Mouse (Mus musculus) embryonic facial prominence, embryonic 12.5 days (tissue): ENCODE measurements around the gene Prss8. TPM values are rescaled to one million over a fixed set of nuclear protein-coding genes. Genes with fewer than 3 reads are reported as not detected.

Experiments used
- ATAC-seq: fragments of 200-750 bp; cut with Nextera tagmentation; 2 replicates; pipeline ENCODE4 v1.8.0; 2017; ENCODE audit not compliant: insufficient number of reproducible peaks, insufficient read depth, low FRiP score, low TSS enrichment
- H3K27ac ChIP-seq: fragments of 300-500 bp; sonication (generic); 2 replicates; pipeline ENCODE4 v1.5.1; 2016; ENCODE audit warnings: mild to moderate bottlenecking
- H3K27me3 ChIP-seq: fragments of 300-500 bp; sonication (generic); 2 replicates; pipeline ENCODE4 v1.6.1; 2016; ENCODE audit warnings: mild to moderate bottlenecking, moderate library complexity
- H3K36me3 ChIP-seq: fragments of 300-500 bp; sonication (generic); 2 replicates; pipeline ENCODE4 v1.6.1; 2016; ENCODE audit warnings: mild to moderate bottlenecking
- H3K4me1 ChIP-seq: fragments of 300-500 bp; sonication (generic); 2 replicates; pipeline ENCODE4 v1.6.1; 2016
- H3K4me2 ChIP-seq: fragments of 300-500 bp; sonication (generic); replicated peaks from 2 replicates; pipeline ENCODE4 v1.6.1; 2016; ENCODE audit warnings: mild to moderate bottlenecking, moderate library complexity
- H3K4me3 ChIP-seq: fragments of 300-500 bp; sonication (generic); 2 replicates; pipeline ENCODE4 v1.5.1; 2016; ENCODE audit warnings: mild to moderate bottlenecking
- H3K9ac ChIP-seq: fragments of 300-500 bp; sonication (generic); 2 replicates; pipeline ENCODE4 v1.6.1; 2016; ENCODE audit warnings: mild to moderate bottlenecking, moderate library complexity
- H3K9me3 ChIP-seq: fragments of 300-500 bp; sonication (generic); 2 replicates; pipeline ENCODE4 v1.6.1; 2016; ENCODE audit warnings: mild to moderate bottlenecking, moderate library complexity
- WGBS: fragments of 180-500 bp; shearing (Covaris S2); methylation state at CpG from one replicate; pipeline ENCODE4 v1.1.7; 2016; 5-methylcytosine and 5-hydroxymethylcytosine counted together
- polyA plus RNA-seq: library from polyadenylated mRNA; unstranded; fragments of >200 nt; fragmentation: Nextera tagmentation; extraction: Ambion mirVana; gene quantifications from 2 replicates; pipeline ENCODE4 v1.2.1, GENCODE M21; 2016

Gene Prss8
- 8.3 and 8.4 TPM in 2 replicates for polyA plus RNA-seq

DNA sequence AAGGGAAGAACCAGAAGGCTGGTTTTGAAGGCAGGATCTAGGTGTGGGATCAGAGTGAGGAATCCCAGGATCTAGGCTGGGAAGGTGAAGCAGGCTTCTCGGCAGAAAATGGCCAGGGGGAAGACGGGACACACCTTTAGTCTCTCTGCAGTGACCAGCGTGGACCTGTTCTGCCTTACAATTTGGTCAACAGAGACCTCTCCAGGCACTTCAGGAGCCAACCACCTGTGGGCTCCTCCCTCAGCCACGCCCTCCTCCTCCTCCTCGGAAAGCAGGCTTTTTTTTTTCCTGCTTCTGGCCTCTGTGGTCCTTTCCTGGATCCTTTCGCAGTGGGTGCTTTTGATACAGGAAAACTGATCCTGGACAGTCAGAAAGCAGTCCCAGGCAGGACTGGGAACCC, at the start of gene Prss8:
Prss8 (minus strand) TSS at position 182 of the 400 bp plus-strand sequence.
- peaks cover 36% of the 10 kb centered on the region for H3K4me1 ChIP-seq

DNA sequence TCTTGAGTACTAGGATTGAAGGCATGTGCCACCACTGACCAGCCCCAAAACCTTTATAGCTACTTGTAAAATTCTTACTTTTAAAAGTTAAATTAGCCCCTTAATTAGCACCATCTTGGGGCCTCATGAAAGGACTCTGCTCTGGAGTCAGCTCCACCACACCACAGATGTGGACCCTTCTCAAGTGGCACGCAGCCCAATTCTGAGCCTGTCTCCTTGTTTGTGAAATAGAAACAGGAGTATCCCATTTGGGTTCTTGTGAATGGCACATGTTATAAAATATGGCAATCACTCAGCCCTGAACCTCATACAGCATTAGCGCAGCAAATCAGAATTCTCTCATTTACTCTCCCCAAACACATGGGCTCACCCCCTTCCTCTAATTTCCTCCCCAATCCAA, 49.0 kb upstream of the Prss8 start:
- Histone ChIP-seq H3K4me2 (no peak overlapping the region), H3K36me3 (peaks cover 92% of the 10 kb centered on the region), H3K27me3 (no peaks in the 10 kb centered on the region), H3K4me3 (no peak overlapping the region), H3K4me1 (no peaks in the 10 kb centered on the region), H3K9ac (no peak overlapping the region), H3K27ac (no peak overlapping the region), H3K9me3 (no peaks in the 10 kb centered on the region)
- ATAC-seq: no peak
- WGBS: 96% methylated on average over 2 of the region's 2 CpGs

More for the DNA sequence above, at the start of gene Prss8:
- Histone ChIP-seq H3K36me3 (peaks cover 22% of the 10 kb centered on the region; the same call in 1 of the 2 replicates), H3K27ac (no peak within 1 kb of the TSS), H3K9me3 (no peaks in the 10 kb centered on the region), H3K9ac (peak within 1 kb of the TSS; percentile 31), H3K27me3 (peaks cover 31% of the 10 kb centered on the region), H3K4me2 (peak within 1 kb of the TSS; percentile 46), H3K4me3 (peak within 1 kb of the TSS; percentile 34)
- 9% methylated on average over 6 of the region's 6 CpGs for WGBS
- ATAC-seq: no peak

DNA sequence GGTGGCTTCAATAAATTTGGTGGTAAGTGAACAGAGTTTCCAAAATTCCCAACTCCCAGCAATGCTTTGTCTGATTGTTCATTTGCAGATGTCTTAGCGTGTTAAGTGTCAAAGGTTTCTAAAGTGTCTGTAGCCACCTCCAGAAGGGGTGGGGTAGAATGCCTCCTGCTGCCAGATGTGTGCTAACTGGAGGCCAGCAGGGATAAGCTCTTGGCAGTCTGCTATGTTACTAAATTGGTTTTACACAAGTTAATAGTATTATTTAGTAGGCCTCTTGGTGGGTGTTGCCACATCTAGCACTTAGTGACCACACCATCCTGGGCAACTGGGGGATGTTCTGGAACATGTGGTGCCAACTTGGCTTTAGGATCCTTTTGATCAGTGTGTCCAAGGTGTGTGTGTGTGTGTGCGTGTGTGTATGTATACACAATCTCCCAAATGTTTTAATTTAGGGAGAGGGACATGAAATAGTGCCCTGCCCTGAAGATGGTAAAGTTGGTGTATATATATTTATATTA, 44.6 kb upstream of the Prss8 start:
- WGBS: 79% methylated on average over 2 of the region's 2 CpGs
- Histone ChIP-seq H3K4me3 (no peak overlapping the region), H3K9ac (no peak overlapping the region), H3K4me2 (no peak overlapping the region), H3K27me3 (no peaks in the 10 kb centered on the region), H3K4me1 (0 out of 2 replicates have a peak, but pooled peaks cover 2% of the 10 kb centered on the region), H3K9me3 (no peaks in the 10 kb centered on the region), H3K27ac (no peak overlapping the region), H3K36me3 (peaks cover 89% of the 10 kb centered on the region)
- no peak for ATAC-seq

DNA sequence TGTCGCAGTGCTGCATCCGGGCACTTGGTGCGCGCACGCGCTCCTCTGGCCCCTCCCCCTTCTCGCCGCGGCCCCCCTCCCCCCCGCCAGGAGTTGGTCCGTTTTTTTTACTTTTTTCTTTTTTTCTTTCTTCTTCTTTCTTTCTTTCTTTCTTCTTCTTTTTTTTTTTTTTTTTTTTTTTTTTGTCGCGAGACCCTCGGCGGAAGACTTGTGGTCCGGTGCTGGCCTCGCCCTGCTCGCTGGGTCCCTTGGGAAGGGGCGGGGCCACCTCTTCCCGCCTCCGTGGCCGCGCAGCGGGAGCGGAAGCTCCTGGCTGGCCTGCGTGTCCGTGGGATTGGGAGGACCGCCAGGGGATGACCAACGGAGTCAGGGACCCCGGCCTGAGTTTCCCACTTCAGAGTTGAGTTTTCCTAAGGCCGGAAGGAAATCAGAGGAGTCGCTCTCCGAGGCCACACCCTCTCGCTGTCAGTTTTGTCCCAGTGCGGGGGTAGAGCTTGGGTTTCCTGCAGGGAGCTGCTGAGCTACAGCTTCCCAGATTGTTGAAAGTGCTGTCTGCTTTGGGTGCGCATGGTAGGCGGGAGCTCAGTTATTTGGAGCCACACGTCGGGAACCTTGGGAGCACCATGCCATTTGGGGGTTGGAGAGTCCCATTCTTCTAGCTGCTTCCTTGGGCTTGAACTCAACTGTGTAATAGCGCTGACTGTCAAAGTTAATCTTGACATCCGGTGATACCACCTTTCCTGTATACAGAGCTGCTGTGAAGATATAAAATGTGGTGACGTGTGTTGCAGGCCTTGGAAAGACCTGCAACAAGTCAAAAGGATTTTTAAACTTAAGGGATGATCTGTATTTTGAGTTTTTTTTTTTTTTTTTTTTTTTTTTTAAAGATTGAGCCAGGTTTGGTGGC, 38.3 kb upstream of the Prss8 start:
- H3K4me2 ChIP-seq: peak overlapping the region; percentile 86
- whole genome bisulfite sequencing: under 1% methylated on average over 42 of the region's 42 CpGs
- no peak; the same call in 1 of the 2 replicates for ATAC-seq
- H3K36me3 ChIP-seq: peaks cover 33% of the 10 kb centered on the region
- no peaks in the 10 kb centered on the region for H3K9me3 ChIP-seq
- H3K27ac ChIP-seq: peak overlapping the region; percentile 94
- peak overlapping the region; percentile 87 for H3K9ac ChIP-seq
- H3K4me1 ChIP-seq: peaks cover 12% of the 10 kb centered on the region
- peak overlapping the region; percentile 68 for H3K4me3 ChIP-seq
- H3K27me3 ChIP-seq: no peaks in the 10 kb centered on the region

DNA sequence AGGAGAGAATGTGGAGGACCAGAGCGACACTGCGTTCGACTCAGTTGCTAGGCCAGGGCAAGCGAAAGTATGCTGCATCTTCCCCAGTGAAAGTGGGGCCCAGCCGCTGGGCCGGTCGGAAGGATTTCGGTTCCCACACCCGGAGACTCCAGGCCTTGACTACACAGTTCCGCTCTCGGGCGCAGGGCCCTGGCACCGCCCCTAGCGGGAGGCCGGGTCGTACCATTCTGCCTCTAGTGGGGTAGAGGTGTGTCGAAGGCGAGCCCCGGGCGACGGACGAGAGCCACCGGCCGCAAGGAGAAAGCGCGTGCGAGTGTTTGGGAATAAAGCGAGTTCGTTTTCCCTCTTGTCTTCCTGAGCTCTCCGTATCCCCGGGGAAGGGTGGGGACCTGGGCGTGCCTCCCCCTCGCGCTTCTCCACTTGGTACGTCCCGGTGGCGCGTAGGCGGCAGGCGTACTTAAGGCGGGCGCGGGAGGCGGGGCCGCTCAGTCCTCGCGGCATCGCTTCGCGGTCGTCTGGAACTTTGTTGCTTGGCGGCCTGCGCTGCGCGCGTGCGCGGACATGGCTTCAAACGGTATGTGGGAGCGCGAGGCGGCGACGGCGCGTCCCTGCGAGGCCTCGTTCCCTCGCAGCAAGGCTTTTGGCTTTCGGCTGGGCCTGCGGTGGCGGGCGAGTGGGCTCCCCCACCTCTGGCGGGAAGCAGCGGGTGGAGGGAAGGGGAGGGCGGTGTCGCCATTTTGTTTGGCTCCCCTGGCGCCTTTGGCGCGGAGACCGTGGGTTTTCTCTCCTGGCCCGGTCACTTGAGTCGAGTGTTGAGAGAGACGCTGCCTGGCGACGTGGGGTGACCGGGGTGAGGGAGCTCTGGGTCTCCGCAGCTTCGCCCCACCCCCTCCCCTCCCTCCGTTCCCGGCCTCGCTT, 37.4 kb upstream of the Prss8 start, which contains the start of gene Fus:
Fus (plus strand) TSS at position 454 of the 918 bp plus-strand sequence.
- H3K9ac ChIP-seq: peak within 1 kb of the TSS; percentile 87
- peak within 1 kb of the TSS; percentile 68 for H3K4me3 ChIP-seq
- H3K4me1 ChIP-seq: peaks cover 12% of the 10 kb centered on the region
- peak; percentile 92 for ATAC-seq
- peak within 1 kb of the TSS; percentile 86 for H3K4me2 ChIP-seq
- H3K9me3 ChIP-seq: no peaks in the 10 kb centered on the region
- WGBS: under 1% methylated on average over 89 of the region's 92 CpGs
- H3K27ac ChIP-seq: peak within 1 kb of the TSS; percentile 94
- peaks cover 24% of the 10 kb centered on the region for H3K36me3 ChIP-seq
- H3K27me3 ChIP-seq: no peaks in the 10 kb centered on the region

DNA sequence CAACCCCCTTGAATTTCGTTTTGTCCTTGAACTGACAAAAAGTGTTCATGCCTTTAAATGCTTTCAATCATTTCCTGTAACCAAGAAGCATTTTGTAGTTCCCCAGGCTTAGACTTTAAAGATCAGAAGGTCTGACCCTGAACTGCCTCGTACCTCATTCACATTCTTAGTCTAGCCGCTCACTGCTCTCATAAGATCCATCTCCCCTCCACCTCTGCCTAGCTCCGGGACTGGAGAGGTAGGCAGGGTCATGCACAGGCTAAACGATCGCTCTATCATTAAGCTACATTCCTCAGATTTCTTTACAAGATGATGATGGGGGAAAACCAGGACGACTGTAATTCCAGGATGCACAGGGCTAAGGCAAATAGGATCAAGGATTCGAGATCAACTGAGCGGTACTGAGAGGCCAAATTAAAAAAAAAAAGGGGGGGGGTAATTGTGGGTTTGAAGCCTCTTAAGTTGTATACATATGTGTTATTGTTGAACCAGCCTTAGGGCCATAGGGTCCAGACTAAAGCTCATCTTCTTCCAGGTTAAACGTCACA, 36.5 kb upstream of the Prss8 start:
- no peaks in the 10 kb centered on the region for H3K9me3 ChIP-seq
- peaks cover 18% of the 10 kb centered on the region for H3K36me3 ChIP-seq
- H3K4me2 ChIP-seq: peak overlapping the region; percentile 61
- peak overlapping the region; percentile 87 for H3K9ac ChIP-seq
- WGBS: 8% methylated on average over 10 of the region's 10 CpGs
- peak overlapping the region; percentile 68 for H3K4me3 ChIP-seq
- no peak for ATAC-seq
- peaks cover 12% of the 10 kb centered on the region for H3K4me1 ChIP-seq
- H3K27ac ChIP-seq: peak overlapping the region; percentile 94
- H3K27me3 ChIP-seq: no peaks in the 10 kb centered on the region

DNA sequence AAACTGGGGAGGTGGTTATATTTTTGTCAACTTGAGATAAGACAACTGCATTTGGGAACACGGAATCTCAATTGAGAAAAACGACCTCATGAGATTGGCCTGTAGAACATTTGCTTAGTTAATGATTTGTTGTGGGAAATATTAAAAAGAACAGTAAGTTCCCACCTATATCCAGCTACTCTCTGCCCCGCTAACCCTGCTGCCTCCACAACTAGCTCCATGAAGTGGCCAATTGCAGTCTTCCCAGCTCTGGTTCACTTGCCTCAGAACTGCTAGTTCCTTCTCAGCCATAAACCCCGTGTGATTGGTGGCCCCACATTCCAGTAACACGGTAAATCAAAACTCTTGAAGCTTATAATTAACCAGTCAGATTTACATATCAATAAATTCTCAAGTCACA, 29.5 kb upstream of the Prss8 start:
- no peak for ATAC-seq
- Histone ChIP-seq H3K4me3 (no peak overlapping the region), H3K27me3 (no peaks in the 10 kb centered on the region), H3K36me3 (no peaks in the 10 kb centered on the region), H3K9me3 (no peaks in the 10 kb centered on the region), H3K27ac (no peak overlapping the region), H3K9ac (no peak overlapping the region), H3K4me1 (no peaks in the 10 kb centered on the region), H3K4me2 (no peak overlapping the region)
- WGBS: 69% methylated on average over 5 of the region's 5 CpGs

DNA sequence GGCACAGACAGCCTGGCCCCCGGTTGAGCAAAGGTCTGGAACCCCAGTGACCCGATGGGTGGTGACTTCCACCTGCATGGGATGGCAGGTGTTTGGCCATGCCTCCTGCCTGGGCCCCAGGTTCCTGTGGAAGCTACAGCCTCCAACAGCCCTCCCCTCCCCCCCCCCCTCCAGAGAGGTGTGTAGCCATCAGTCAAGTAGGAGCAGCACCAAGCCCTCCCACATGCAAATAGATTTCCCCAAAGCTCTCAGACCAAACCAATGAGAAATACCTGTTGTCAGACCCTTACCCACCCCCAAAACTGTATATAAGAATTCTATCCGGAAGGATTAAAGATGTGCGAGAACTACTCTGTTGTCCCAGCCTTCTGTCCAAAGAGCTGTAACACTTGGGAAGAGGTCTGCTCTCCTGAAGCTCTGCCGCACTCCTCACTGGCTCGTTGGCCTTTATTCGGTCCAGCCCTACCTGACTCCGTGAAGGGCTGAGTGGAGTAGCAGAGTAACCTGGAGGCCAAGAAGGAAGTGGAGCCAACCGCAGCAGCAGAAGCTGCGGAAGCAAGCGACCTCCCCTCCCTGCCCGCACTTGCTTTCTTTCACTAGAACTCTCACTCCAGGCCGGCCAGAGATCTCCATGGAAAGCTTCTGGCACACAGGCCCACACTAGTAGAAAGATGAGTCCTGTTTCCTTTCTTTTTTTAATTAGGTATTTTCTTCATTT, 23.1 kb upstream of the Prss8 start:
- Histone ChIP-seq H3K4me3 (no peak overlapping the region), H3K36me3 (no peaks in the 10 kb centered on the region), H3K9ac (no peak overlapping the region), H3K27me3 (no peaks in the 10 kb centered on the region), H3K27ac (no peak overlapping the region), H3K4me1 (no peaks in the 10 kb centered on the region), H3K4me2 (no peak overlapping the region), H3K9me3 (no peaks in the 10 kb centered on the region)
- whole genome bisulfite sequencing: 37% methylated on average over 13 of the region's 13 CpGs
- ATAC-seq: no peak

DNA sequence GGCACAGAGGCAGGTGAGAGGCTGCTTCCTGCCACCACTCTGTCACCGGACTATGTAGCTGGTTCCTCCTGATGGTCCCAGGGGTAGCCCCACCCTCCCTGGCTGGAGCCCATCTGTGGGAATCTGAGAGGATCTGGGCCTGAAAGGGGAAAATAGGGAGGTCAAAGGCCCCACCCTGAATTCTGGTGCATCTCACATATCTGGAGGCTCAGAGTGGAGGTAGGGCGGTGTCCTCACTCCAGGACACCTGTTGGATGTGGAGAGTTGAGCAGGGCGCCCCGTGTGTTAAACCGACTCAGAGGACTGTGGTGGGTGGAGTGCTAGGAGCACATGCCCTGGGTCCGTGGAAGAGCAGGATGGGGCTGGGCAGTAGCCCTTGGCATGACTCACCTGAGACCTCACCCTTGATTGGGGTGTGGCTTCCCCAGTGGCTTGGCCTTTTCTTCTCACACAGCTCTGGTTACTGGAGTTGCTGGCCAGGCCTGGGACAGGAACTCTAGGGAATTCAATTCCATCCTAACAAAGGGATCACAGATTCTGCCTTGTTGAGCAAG, 16.6 kb upstream of the Prss8 start, which contains the start of gene Prss36:
Prss36 (minus strand) TSS at position 256 of the 554 bp plus-strand sequence.
- WGBS: 71% methylated on average over 6 of the region's 6 CpGs
- no peak within 1 kb of the TSS for H3K4me3 ChIP-seq
- H3K9ac ChIP-seq: no peak within 1 kb of the TSS
- H3K36me3 ChIP-seq: no peaks in the 10 kb centered on the region
- no peak within 1 kb of the TSS for H3K27ac ChIP-seq
- peaks cover 39% of the 10 kb centered on the region for H3K27me3 ChIP-seq
- H3K4me1 ChIP-seq: no peaks in the 10 kb centered on the region
- no peak within 1 kb of the TSS for H3K4me2 ChIP-seq
- ATAC-seq: no peak
- H3K9me3 ChIP-seq: no peaks in the 10 kb centered on the region

DNA sequence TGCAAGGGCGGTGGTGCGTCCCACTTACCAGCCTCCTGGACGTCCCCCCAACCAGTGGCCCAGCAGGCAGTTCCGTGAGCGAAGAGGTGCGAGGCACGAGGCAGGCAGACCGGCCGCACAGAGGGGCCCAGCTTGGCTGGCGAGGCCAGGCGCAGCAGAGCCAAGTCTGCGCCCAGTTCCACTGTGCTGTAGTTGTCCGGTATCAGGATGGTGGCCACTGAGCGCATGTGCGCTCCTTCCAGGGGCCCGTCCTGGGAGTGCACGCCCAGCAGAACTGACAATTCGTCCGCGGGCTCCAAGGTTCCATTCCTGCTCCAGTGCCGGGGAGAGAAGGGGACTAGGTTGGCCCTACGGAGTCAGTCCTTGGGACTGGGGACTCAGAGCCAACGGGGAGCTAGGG, 14.7 kb upstream of the Prss8 start:
- no peak overlapping the region for H3K27ac ChIP-seq
- H3K4me3 ChIP-seq: 0 out of 2 replicates have a peak overlapping the region, but pooled peaks have one; percentile 9
- H3K9ac ChIP-seq: no peak overlapping the region
- H3K4me1 ChIP-seq: no peaks in the 10 kb centered on the region
- WGBS: 12% methylated on average over 23 of the region's 23 CpGs
- no peaks in the 10 kb centered on the region for H3K36me3 ChIP-seq
- H3K27me3 ChIP-seq: peaks cover 39% of the 10 kb centered on the region
- peak overlapping the region; percentile 27 for H3K4me2 ChIP-seq
- ATAC-seq: no peak
- no peaks in the 10 kb centered on the region for H3K9me3 ChIP-seq
